Mouse (Mus musculus) small intestine, adult 2 months (tissue): ENCODE data around the gene Smtnl2. TPM values are rescaled to one million over a fixed set of nuclear protein-coding genes. Genes with fewer than 3 reads are reported as not detected.

Experiments used
- H3K27ac ChIP-seq: fragments of 200-500 bp; 2 replicates; pipeline ENCODE4 v1.5.1; 2012; ENCODE audit warnings: low read depth, low read length, control low read depth, inconsistent platforms; ENCODE audit not compliant: insufficient read depth
- H3K27me3 ChIP-seq: fragments of 200-500 bp; 2 replicates; pipeline ENCODE4 v1.6.1; 2012; ENCODE audit warnings: mild to moderate bottlenecking, moderate library complexity, low read length, inconsistent platforms; ENCODE audit not compliant: control insufficient read depth, insufficient read depth
- H3K36me3 ChIP-seq: fragments of 200-500 bp; 2 replicates; pipeline ENCODE4 v1.6.1; 2012; ENCODE audit warnings: mild to moderate bottlenecking, low read length, control low read depth, inconsistent platforms; ENCODE audit not compliant: control insufficient read depth, insufficient read depth
- H3K4me1 ChIP-seq: fragments of 200-500 bp; 2 replicates; pipeline ENCODE4 v1.6.1; 2012; ENCODE audit warnings: low read length, inconsistent platforms, mixed read lengths; ENCODE audit not compliant: control insufficient read depth, insufficient read depth, insufficient read length
- H3K4me3 ChIP-seq: fragments of 200-500 bp; 2 replicates; pipeline ENCODE4 v1.5.1; 2012; ENCODE audit warnings: low read depth, mild to moderate bottlenecking, control low read depth, inconsistent platforms, low read length, moderate library complexity
- CTCF ChIP-seq: fragments of 200-500 bp; IDR thresholded peaks from 2 replicates; pipeline ENCODE4 v1.5.1; 2012; ENCODE audit warnings: low read depth, mild to moderate bottlenecking, control low read depth, inconsistent platforms, low read length, moderate library complexity, mixed read lengths; ENCODE audit not compliant: insufficient replicate concordance, insufficient read length; ENCODE audit errors: extremely low read depth
- POLR2A ChIP-seq: fragments of 200-500 bp; IDR thresholded peaks from 2 replicates; pipeline ENCODE4 v1.6.1; 2012; ENCODE audit warnings: low read depth, mild to moderate bottlenecking, control low read depth, inconsistent platforms, low read length, moderate library complexity
- WGBS: fragments of 180-500 bp; shearing (Covaris S2); methylation state at CpG from one replicate; pipeline ENCODE4 v1.1.7; 2018; 5-methylcytosine and 5-hydroxymethylcytosine counted together
- polyA plus RNA-seq: library from polyadenylated mRNA; depleted of rRNA; stranded (reverse); fragments of >200 nt; gene quantifications from 2 replicates; pipeline ENCODE4 v1.2.3, GENCODE M21; 2012

The Smtnl2 gene
- polyA plus RNA-seq, 1 experiment, result 2.9 TPM

DNA sequence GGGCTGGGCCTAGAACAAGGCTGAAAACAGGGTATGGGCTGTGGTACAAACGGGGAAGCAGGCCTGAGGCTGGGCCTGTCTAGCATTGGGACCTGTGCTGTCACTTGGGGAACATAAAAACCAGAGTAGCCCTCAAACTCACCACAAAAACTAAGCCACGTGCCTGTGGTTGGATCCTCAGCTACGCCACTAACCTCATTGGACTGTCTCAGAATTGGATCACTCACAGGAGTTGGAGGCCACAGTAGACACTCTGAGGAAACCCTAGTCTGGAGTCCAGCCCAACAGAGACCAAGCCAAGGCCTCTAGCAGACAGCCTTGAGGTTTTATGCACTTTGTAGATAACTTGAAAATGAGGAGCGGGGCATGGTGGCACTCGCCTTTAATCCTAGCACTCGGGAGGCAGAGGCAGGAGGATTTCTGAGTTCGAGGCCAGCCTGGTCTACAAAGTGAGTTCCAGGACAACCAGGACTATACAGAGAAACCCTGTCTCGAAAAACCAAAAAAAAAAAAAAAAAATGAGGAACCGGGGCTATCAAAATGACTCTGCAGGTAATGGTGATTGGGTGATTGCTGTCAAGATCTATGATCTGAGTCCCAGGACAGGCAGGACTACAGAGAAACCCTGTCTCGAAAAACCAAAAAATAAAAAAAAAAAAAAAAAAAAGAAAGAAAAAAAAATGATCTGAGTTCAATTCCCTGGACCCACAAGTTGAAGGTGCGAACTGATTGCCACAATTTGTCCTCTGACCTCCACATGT is 10.2 kb upstream of the Smtnl2 start:
- WGBS, result 81% methylated on average over 11 of the region's 11 CpGs
- H3K4me3 ChIP-seq, result no peak overlapping the region
- TF ChIP-seq POLR2A (no peak), CTCF (no peak)

DNA sequence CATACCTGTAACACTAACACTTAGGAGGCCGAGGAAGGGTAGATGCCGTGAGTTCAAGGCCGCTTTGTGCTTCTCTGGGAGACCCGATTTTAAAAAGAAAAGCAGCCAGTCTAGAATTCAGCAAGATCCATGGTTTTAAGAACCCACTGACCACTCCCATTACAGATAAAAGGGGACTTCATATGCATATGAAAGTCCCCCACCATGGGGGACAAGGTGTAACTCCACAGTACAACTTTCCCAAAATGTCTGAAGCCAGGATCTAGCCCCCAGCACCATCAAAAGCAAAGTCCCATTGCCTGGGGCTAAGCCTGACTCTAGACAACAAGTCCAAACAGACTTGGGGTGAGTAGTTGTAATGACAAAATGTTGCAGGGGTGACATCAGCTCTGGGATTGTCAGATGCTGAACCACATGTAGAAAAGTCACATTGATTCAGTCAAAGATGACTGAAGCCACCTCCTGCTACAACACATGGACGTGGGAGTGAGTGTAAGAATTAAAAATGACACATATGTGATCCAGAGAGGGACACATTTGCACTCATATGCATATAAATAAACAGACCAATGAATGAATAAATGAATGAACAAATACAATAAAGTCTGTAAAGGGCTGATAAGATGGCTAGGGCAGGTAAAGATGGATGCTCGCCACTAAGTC is 9.1 kb upstream of the Smtnl2 start:
- 83% methylated on average over 6 of the region's 6 CpGs for WGBS
- TF ChIP-seq POLR2A (no peak), CTCF (no peak)
- Histone ChIP-seq H3K4me1 (no peaks in the 10 kb centered on the region), H3K4me3 (no peak overlapping the region), H3K27ac (no peak overlapping the region), H3K27me3 (no peaks in the 10 kb centered on the region), H3K36me3 (no peaks in the 10 kb centered on the region)

More for the DNA sequence above, 10.2 kb upstream of the Smtnl2 start:
- H3K27ac ChIP-seq, result no peak overlapping the region
- H3K4me1 ChIP-seq, result no peaks in the 10 kb centered on the region
- no peaks in the 10 kb centered on the region for H3K27me3 ChIP-seq
- H3K36me3 ChIP-seq, result no peaks in the 10 kb centered on the region

DNA sequence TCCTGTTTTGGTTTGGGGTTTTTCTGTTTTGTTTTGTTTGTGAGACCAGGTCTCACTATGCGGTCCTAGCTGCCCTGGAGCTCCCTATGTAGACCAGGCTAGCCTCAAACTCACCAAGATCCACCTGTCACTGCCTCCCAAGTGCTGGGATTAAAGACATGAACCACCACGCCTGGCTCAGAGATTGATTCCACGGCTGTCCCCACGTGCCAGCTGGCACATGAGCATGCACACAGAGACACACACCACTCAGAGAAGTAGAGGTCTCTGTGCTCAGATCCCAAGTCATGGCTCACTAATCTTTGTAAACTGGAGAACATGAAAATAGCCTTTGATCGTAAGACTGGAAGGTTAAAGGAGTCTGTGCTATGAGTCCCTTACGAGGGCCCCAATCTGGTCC is 7.5 kb upstream of the Smtnl2 start:
- no peak for TF ChIP-seq CTCF
- TF ChIP-seq POLR2A, result no peak
- Histone ChIP-seq H3K36me3 (no peaks in the 10 kb centered on the region), H3K27me3 (no peaks in the 10 kb centered on the region), H3K4me3 (no peak overlapping the region), H3K4me1 (no peaks in the 10 kb centered on the region), H3K27ac (no peak overlapping the region)
- 83% methylated on average over 6 of the region's 6 CpGs for WGBS

DNA sequence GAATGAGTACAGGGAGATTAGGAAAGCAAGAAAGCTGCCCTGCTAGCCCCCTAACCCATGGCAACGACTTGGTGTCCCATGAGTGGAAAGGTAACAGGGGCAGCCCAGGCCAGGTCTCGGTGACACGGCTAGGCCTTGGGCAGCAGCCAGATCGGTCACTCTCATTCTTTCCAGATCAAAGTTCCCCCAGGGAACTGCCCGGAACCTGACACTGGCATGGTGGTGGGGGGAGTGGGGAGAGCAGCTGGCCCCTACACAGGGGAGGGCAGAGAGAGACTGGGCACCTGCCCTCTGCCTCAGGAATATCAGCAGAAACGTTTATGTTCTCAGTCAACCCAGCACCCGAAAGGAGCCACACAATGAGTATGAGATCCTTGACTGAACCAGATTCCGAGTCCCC is 6.7 kb upstream of the Smtnl2 start:
- no peak overlapping the region for H3K27ac ChIP-seq
- 66% methylated on average over 8 of the region's 8 CpGs for WGBS
- no peaks in the 10 kb centered on the region for H3K4me1 ChIP-seq
- H3K4me3 ChIP-seq, result no peak overlapping the region
- no peaks in the 10 kb centered on the region for H3K27me3 ChIP-seq
- H3K36me3 ChIP-seq, result no peaks in the 10 kb centered on the region
- TF ChIP-seq CTCF (no peak), POLR2A (no peak)

DNA sequence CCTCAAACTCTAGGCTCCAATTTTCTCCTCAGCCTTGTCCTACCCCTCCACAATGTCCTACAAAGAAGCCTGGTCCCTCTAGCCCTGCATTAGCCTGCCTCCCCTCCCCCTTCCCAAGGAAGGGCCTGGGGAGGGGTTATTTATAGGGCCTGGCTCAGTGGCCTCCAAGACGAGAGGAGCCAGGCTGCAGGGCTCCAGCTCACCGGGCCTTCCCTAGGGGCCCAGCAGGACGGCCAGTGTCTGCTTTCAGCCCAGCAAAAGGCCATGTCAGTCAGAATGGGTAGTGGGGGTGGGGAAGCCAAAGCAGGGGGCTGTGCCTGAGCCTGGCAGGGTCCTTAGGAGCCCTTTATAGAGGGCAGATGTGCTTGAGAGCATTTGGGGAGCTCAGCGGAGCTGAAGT is 5.9 kb upstream of the Smtnl2 start:
- Histone ChIP-seq H3K36me3 (no peaks in the 10 kb centered on the region), H3K4me1 (no peaks in the 10 kb centered on the region), H3K27ac (no peak overlapping the region), H3K27me3 (no peaks in the 10 kb centered on the region), H3K4me3 (no peak overlapping the region)
- 73% methylated on average over 4 of the region's 4 CpGs for WGBS
- TF ChIP-seq CTCF, result no peak
- no peak for TF ChIP-seq POLR2A

DNA sequence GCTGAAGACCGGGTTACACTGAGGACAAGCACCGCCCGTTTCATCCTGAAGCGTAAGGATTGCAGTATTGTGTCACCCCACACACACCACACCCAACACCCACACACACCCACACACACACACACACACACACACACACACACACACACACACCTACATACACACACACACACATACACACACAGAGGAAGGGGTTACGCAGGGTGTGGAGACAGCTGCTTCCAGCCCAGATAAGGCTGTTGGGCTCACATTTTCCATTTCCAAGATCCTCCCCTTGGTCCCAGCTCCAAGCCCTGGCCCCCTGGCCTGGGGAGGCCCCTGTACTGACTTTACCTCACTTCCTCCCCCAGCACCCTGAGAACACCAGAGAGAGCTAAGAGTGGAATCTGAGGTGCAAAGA is 5.2 kb upstream of the Smtnl2 start:
- no peak overlapping the region for H3K4me3 ChIP-seq

DNA sequence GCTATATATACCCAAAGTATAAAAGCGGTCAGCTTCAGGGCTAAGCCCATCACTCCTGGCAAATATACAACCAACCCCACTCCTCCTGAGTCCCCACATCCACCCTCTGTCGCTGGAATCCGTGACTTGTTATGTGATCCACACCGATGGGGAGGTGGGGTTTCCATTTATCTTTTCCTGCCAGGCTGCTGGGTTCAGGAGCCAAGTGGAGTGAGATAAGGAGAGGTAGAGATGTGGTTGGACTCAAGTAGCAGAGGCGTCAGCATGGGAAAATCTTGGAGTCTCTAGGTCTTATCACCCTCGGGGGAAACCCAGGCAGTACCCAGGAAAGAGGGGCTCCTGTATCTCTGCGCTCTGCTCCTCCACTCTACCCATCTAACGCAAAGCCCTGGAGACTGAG is 3.6 kb upstream of the Smtnl2 start:
- WGBS, result 61% methylated on average over 8 of the region's 8 CpGs
- TF ChIP-seq POLR2A (no peak), CTCF (no peak)
- Histone ChIP-seq H3K27me3 (no peaks in the 10 kb centered on the region; the same call in 1 of the 2 replicates), H3K27ac (no peak overlapping the region), H3K36me3 (no peaks in the 10 kb centered on the region), H3K4me3 (no peak overlapping the region), H3K4me1 (peaks cover 7% of the 10 kb centered on the region; the same call in 1 of the 2 replicates)

More for the DNA sequence above, 5.2 kb upstream of the Smtnl2 start:
- Histone ChIP-seq H3K36me3 (no peaks in the 10 kb centered on the region), H3K4me1 (no peaks in the 10 kb centered on the region), H3K27ac (no peak overlapping the region), H3K27me3 (no peaks in the 10 kb centered on the region; the same call in 1 of the 2 replicates)
- no peak for TF ChIP-seq POLR2A
- TF ChIP-seq CTCF, result no peak
- WGBS, result 88% methylated on average over 5 of the region's 5 CpGs
